ENCODE assay signal across 24 mouse cellular contexts in genomic region chr7:89554068-89554467, GRCm38 (mm10). TPM values are rescaled to one million over a fixed set of nuclear protein-coding genes. Genes with fewer than 3 reads are reported as not detected.
DNase-seq lines count a peak whose midpoint lies in the region; ATAC-seq and TF ChIP-seq lines count a peak whose summit lies in the region.
"Had no signal": no experiment of that assay in that cellular context is flagged by ENCODE, and none has a peak within 500 bp of the region (broad histone marks: within the 10 kb centered on the region; RNA-seq: fewer than 3 reads in every experiment).

No protein-coding gene starts in this region.

- TF ChIP-seq POLR2A in liver, adult 2 months (IDR thresholded peaks at IDR 0.05; ENCODE audit: extremely low read depth, insufficient read depth, low read length), result no peak

- no peak for TF ChIP-seq CTCF in liver, adult 2 months (IDR thresholded peaks at IDR 0.05; ENCODE audit: low read depth, low read length)

- H3K79me2 ChIP-seq in liver, adult 2 months (ENCODE audit: control insufficient read depth, insufficient read depth, low read length), result no peaks in the 10 kb centered on the region

- ATAC-seq in liver, embryonic 12.5 days, result no peak
- ATAC-seq in stomach, embryonic 16.5 days (ENCODE audit: insufficient read depth, low FRiP score), result peak; percentile 76
- ATAC-seq in hindbrain, embryonic 12.5 days (ENCODE audit: low FRiP score), result no peak
- ATAC-seq: forebrain, embryonic 13.5 days; hindbrain, embryonic 16.5 days; midbrain, embryonic 13.5 days had no signal

- peaks cover 10% of the 10 kb centered on the region; the same call in 1 of the 2 replicates for H3K4me1 ChIP-seq in liver, adult 2 months (ENCODE audit: control insufficient read depth, insufficient read depth, low read length)
- H3K4me1 ChIP-seq in liver, embryonic 12.5 days, result no peaks in the 10 kb centered on the region
- H3K4me1 ChIP-seq in stomach, embryonic 16.5 days (ENCODE audit: control insufficient read depth, insufficient read depth, low read length), result peaks cover 4% of the 10 kb centered on the region
- H3K4me1 ChIP-seq in hindbrain, embryonic 12.5 days, result 0 out of 2 replicates have a peak, but pooled peaks cover 5% of the 10 kb centered on the region

- H3K27ac ChIP-seq in liver, adult 2 months (replicated peaks; ENCODE audit: insufficient read depth, low read depth, low read length), result no peak overlapping the region
- H3K27ac ChIP-seq in liver, embryonic 12.5 days, result no peak overlapping the region
- 0 out of 2 replicates have a peak overlapping the region, but pooled peaks have one; percentile 8 for H3K27ac ChIP-seq in stomach, embryonic 16.5 days (ENCODE audit: low read length)
- no peak overlapping the region for H3K27ac ChIP-seq in hindbrain, embryonic 12.5 days
- H3K27ac ChIP-seq: embryonic facial prominence, embryonic 12.5 days; forebrain, embryonic 13.5 days; heart, adult 2 months; heart, embryonic 15.5 days; lung, embryonic 15.5 days; midbrain, embryonic 13.5 days; neural tube, embryonic 13.5 days had no signal

- DNase-seq in liver, adult 2 months (ENCODE audit: extremely low read depth, low read depth, low spot score), result peak; percentile 92
- DNase-seq in kidney, adult 8-10 months, result peak; percentile 23 to 39
- DNase-seq in kidney, postnatal 14 days, result peak; percentile 23
- no peak for DNase-seq in thymus, postnatal 10 days (ENCODE audit: low spot score in 2 of 2)
- DNase-seq in urinary bladder, postnatal 25 days (ENCODE audit: low spot score), result no peak
- DNase-seq: adrenal gland, adult 2 months; cerebellum, adult 9-11 months; gastrocnemius, postnatal 14 days; heart, adult 2 months; heart, postnatal 4 days; right cerebral cortex, postnatal 25 days; thymus, postnatal 14 days had no signal

- H3K9me3 ChIP-seq in liver, embryonic 12.5 days (replicated peaks), result no peaks in the 10 kb centered on the region
- H3K9me3 ChIP-seq in stomach, embryonic 16.5 days (replicated peaks; ENCODE audit: control insufficient read depth, low read length), result no peaks in the 10 kb centered on the region
- H3K9me3 ChIP-seq in hindbrain, embryonic 12.5 days (replicated peaks), result no peaks in the 10 kb centered on the region
- H3K9me3 ChIP-seq: embryonic facial prominence, embryonic 12.5 days; forebrain, embryonic 13.5 days; heart, embryonic 15.5 days; lung, embryonic 15.5 days; midbrain, embryonic 13.5 days; neural tube, embryonic 13.5 days had no signal

- H3K4me2 ChIP-seq in liver, embryonic 12.5 days, result no peak overlapping the region
- no peak overlapping the region for H3K4me2 ChIP-seq in stomach, embryonic 16.5 days (ENCODE audit: low read depth, low read length)
- no peak overlapping the region for H3K4me2 ChIP-seq in hindbrain, embryonic 12.5 days (replicated peaks)
- H3K4me2 ChIP-seq: embryonic facial prominence, embryonic 12.5 days; forebrain, embryonic 13.5 days; heart, embryonic 15.5 days; lung, embryonic 15.5 days; midbrain, embryonic 13.5 days; neural tube, embryonic 13.5 days had no signal

- H3K36me3 ChIP-seq in liver, adult 2 months (ENCODE audit: control insufficient read depth, insufficient read depth, low read length), result no peaks in the 10 kb centered on the region
- no peaks in the 10 kb centered on the region for H3K36me3 ChIP-seq in liver, embryonic 12.5 days
- H3K36me3 ChIP-seq in stomach, embryonic 16.5 days (ENCODE audit: control insufficient read depth, insufficient read depth, low read length), result no peaks in the 10 kb centered on the region
- H3K36me3 ChIP-seq in hindbrain, embryonic 12.5 days, result no peaks in the 10 kb centered on the region
- H3K36me3 ChIP-seq: embryonic facial prominence, embryonic 12.5 days; heart, embryonic 15.5 days; lung, embryonic 15.5 days; midbrain, embryonic 13.5 days; neural tube, embryonic 13.5 days had no signal

- H3K27me3 ChIP-seq in liver, adult 2 months (ENCODE audit: control insufficient read depth, insufficient read depth, low read length), result peaks cover 9% of the 10 kb centered on the region; the same call in 1 of the 2 replicates
- no peaks in the 10 kb centered on the region for H3K27me3 ChIP-seq in liver, embryonic 12.5 days (replicated peaks)
- H3K27me3 ChIP-seq in stomach, embryonic 16.5 days (ENCODE audit: control insufficient read depth, insufficient read depth, low read length), result no peaks in the 10 kb centered on the region
- no peaks in the 10 kb centered on the region for H3K27me3 ChIP-seq in hindbrain, embryonic 12.5 days
- H3K27me3 ChIP-seq: embryonic facial prominence, embryonic 12.5 days; forebrain, embryonic 13.5 days; heart, embryonic 15.5 days; lung, embryonic 15.5 days; midbrain, embryonic 13.5 days; neural tube, embryonic 13.5 days had no signal

- no peak overlapping the region for H3K4me3 ChIP-seq in liver, adult 2 months (ENCODE audit: insufficient read depth, low read depth, low read length)
- H3K4me3 ChIP-seq in liver, embryonic 12.5 days, result no peak overlapping the region
- no peak overlapping the region for H3K4me3 ChIP-seq in stomach, embryonic 16.5 days (replicated peaks; ENCODE audit: low read length)
- no peak overlapping the region for H3K4me3 ChIP-seq in hindbrain, embryonic 12.5 days
- H3K4me3 ChIP-seq: embryonic facial prominence, embryonic 12.5 days; erythroblast, embryonic 14.5 days; forebrain, embryonic 13.5 days; heart, adult 2 months; heart, embryonic 15.5 days; lung, embryonic 15.5 days; midbrain, embryonic 13.5 days; neural tube, embryonic 13.5 days had no signal

- WGBS in liver, adult 2 months, result 9% methylated on average over 1 of the region's 1 CpGs
- WGBS in liver, embryonic 12.5 days (ENCODE audit: insufficient replicate concordance), result 40% methylated on average over 1 of the region's 1 CpGs
- WGBS in stomach, embryonic 16.5 days, result 23% methylated on average over 1 of the region's 1 CpGs
- WGBS in hindbrain, embryonic 12.5 days, result 65% methylated on average over 1 of the region's 1 CpGs

- H3K9ac ChIP-seq in liver, adult 2 months (ENCODE audit: low read depth, low read length), result no peak overlapping the region
- H3K9ac ChIP-seq in liver, embryonic 12.5 days, result no peak overlapping the region
- no peak overlapping the region for H3K9ac ChIP-seq in stomach, embryonic 16.5 days (ENCODE audit: low read length)
- H3K9ac ChIP-seq in hindbrain, embryonic 12.5 days, result no peak overlapping the region
- H3K9ac ChIP-seq: embryonic facial prominence, embryonic 12.5 days; forebrain, embryonic 13.5 days; heart, embryonic 15.5 days; lung, embryonic 15.5 days; midbrain, embryonic 13.5 days; neural tube, embryonic 13.5 days had no signal

RNA-seq across cellular contexts. Expression of gene Prss23, which starts 27.1 kb away (rescaled TPM):
- total RNA-seq in liver, adult 2 months (2014; rRNA removed), result 5.5 and 6.8 TPM in 2 replicates
- polyA plus RNA-seq in liver, adult 2 months (2012; rRNA removed), result 5.7 and 6.0 TPM in 2 replicates
- polyA plus RNA-seq in liver, embryonic 12.5 days (2016; fragmentation: Nextera tagmentation; extraction: Ambion mirVana), result 5.4 and 6.2 TPM in 2 replicates
- 69.7 and 71.4 TPM in 2 replicates for polyA plus RNA-seq in stomach, embryonic 16.5 days (2015; fragmentation: Nextera tagmentation; extraction: Ambion mirVana)
- 24.0 and 24.6 TPM in 2 replicates for polyA plus RNA-seq in hindbrain, embryonic 12.5 days (2016; fragmentation: Nextera tagmentation; extraction: Ambion mirVana)
- total RNA-seq: megakaryocyte progenitor cell, adult 5-6 weeks had no signal
- polyA plus RNA-seq: erythroblast, embryonic 14.5 days had no signal

Comparison
In these comparisons a context has a peak if more than half of its experiments do, and no peak if none do; other contexts are left out.
1. DNase-seq: peak in liver, adult 2 months (single experiment), kidney, adult 8-10 months (2 of 2) and kidney, postnatal 14 days (single experiment); none in thymus, postnatal 10 days (0 of 2) and urinary bladder, postnatal 25 days (single experiment).